Mouse (Mus musculus): ENCODE measurements around the gene Pole4. TPM values are rescaled to one million over a fixed set of nuclear protein-coding genes. Genes with fewer than 3 reads are reported as not detected.

The Pole4 gene
- polyA plus RNA-seq, 1 experiment: 64.7 TPM

DNA sequence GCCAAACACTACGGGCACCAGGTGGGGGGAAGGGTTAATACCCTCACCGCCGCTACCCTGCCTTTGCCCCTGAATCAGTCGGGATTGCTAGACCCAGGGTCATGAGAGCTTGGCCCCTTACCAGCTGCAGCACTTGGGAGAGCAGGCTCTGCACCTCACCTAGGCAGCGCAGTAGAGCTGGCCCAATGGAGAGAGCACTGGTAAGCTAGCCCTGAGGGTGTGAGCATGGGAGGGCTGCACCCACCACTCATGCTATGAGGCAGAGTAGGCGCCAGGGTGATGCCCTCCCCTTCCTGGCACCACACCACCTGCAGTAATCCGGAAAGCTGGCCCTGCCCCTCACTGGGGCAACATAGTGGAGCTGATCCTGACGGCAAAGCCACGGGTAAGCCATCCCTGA lies 94.1 kb downstream of the Pole4 start:
- H3K4me1 ChIP-seq (ENCODE audit: control insufficient read depth, insufficient read depth, insufficient read length, low read length): no peaks in the 10 kb centered on the region
- H3K27ac ChIP-seq (replicated peaks; ENCODE audit: low read depth, low read length): no peak overlapping the region
- H3K4me3 ChIP-seq (ENCODE audit: insufficient read depth, low read depth, low read length): no peak overlapping the region

DNA sequence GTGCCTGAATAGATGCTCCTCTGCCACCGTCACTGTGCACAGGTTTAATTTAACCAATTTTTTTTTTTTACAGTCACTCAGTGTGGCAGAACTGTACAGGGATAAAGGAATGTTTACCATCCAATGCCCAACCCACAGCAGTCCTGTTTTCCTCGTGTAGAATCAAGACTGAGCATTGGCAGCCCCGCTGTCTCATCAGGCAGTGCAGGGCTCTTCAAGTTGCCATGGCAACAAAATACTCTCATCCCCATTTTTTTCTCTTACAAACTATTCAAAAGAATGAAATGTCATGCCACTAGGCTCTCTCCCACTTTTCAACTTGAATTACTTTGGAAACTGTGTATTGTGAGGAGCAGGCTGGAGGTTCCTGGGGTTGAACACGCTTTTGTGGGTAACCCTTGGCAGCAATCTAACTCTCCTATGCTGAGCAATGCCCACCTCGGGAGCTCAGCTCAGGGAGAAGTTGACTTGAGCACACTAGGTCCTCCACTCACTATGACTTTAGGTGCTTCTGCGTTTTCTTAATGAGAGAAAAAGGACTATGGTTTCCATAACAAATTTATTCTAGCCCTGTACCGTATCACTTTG lies 95.7 kb downstream of the Pole4 start:
- H3K4me1 ChIP-seq (ENCODE audit: control insufficient read depth, insufficient read depth, insufficient read length, low read length): no peaks in the 10 kb centered on the region
- no peak overlapping the region for H3K27ac ChIP-seq (replicated peaks; ENCODE audit: low read depth, low read length)
- no peak overlapping the region for H3K4me3 ChIP-seq (ENCODE audit: insufficient read depth, low read depth, low read length)

DNA sequence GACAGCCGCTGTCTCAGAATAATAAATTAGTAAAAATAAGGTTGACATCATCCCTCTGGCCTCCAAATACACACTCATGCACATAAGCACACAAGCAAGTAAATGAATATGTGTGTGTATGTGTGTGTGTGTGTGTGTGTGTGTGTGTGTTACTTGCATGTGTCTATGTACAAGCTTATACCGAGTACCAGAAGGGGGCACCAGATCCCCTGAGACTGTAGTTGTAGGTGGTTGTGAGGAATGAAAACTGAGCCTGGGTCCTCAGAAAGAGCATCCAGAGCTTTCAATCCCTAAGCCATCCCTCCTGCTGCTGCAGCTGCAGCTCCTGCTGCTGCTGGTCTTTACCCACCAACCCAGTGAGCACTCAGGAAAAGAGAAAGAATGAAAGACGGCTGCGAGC lies 96.4 kb downstream of the Pole4 start:
- H3K4me3 ChIP-seq (ENCODE audit: insufficient read depth, low read depth, low read length): no peak overlapping the region
- H3K27ac ChIP-seq (replicated peaks; ENCODE audit: low read depth, low read length): no peak overlapping the region
- no peaks in the 10 kb centered on the region for H3K4me1 ChIP-seq (ENCODE audit: control insufficient read depth, insufficient read depth, insufficient read length, low read length)

DNA sequence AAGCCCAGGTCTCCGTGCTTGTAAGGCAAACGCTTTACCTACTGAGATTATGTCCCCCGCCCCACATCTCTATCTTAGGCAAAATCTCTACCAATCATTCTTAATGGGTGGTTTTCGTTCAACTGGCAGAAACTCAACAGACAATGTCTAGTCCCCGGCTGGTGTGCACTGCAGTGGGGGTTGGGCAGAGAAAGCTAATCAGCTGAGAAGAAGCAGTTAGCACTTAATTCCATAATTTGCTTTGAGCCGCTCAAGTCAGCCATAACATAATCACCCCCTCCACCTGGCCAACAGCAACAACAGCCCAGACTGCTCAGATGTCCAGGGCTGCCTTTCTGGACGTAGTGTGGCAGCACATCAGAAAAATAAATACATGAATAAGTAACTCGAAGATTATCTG lies 100.4 kb downstream of the Pole4 start:
- Histone ChIP-seq H3K4me1 (ENCODE audit: control insufficient read depth, insufficient read depth, insufficient read length, low read length) (no peaks in the 10 kb centered on the region), H3K27ac (replicated peaks; ENCODE audit: low read depth, low read length) (no peak overlapping the region), H3K4me3 (ENCODE audit: insufficient read depth, low read depth, low read length) (no peak overlapping the region)

DNA sequence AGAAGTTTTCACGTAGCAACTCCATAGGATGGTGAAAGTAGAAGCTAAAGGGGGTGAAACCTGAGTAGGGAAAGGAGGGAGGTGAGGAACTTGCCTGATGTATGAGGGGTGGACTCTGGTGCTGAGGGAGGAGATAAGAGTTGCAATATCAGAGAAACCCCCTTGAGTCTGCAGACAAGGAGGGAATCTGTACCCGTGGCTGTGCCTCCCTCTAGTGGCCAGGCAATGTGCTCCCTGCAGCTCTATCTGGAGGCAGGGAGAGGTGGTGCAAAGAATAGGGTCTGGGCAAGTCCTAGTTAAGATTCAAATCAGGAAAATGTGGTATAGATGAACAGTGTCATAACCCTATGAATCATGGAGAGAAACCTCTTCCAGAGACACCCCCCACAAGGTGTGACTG lies 101.5 kb downstream of the Pole4 start:
- Histone ChIP-seq H3K4me1 (ENCODE audit: control insufficient read depth, insufficient read depth, insufficient read length, low read length) (no peaks in the 10 kb centered on the region), H3K4me3 (ENCODE audit: insufficient read depth, low read depth, low read length) (no peak overlapping the region), H3K27ac (replicated peaks; ENCODE audit: low read depth, low read length) (no peak overlapping the region)

DNA sequence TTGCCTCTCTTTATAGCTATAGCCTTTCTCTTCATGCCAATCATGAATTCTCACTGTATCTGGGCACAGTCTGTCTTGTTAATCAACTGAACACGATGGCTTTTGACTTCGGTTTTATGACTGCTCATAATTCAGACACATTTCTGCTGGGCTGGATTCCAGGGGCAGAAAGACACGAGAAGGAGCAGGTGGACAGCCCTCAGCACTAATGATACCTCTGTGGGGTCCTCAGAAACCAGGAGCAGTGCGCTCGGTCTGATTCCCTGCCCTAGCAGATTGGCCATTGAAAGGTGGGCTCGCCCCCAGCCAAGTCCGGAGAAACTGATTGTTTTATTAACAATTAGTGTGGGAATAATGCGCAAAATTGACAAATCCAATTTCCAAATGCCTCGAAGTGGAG lies 101.9 kb downstream of the Pole4 start:
- no peaks in the 10 kb centered on the region for H3K4me1 ChIP-seq (ENCODE audit: control insufficient read depth, insufficient read depth, insufficient read length, low read length)
- H3K4me3 ChIP-seq (ENCODE audit: insufficient read depth, low read depth, low read length): no peak overlapping the region
- no peak overlapping the region for H3K27ac ChIP-seq (replicated peaks; ENCODE audit: low read depth, low read length)

DNA sequence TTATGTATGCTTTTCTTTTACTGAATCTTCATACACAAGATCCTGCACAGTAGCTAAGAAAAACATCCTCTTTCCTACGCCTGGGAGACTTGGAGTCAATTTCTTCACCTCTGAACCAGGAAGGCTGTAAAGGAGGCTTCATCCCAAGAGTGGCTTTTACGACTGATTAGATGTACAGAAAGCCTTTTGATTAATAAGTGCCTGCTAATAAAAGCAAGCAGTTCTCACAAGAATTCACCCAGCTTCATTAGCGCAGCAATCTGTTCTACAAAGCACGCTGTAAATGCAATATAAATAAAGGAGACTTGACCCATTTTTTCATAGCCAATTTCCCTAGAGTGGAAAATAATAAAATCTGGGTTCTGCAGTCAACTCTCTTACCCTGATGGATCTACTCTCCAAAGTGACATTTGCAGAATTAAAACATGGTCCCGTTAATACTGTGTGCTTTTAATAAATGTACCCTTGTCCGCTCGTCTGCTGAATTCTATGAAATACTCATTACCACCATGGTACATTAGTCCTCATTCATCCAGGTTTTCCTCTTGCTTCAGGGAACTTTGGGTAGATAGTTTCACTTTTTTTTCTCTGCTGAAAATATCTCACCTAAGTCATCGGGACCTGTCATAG lies 109.6 kb downstream of the Pole4 start:
- H3K4me3 ChIP-seq (ENCODE audit: insufficient read depth, low read depth, low read length): no peak overlapping the region
- no peak overlapping the region for H3K27ac ChIP-seq (replicated peaks; ENCODE audit: low read depth, low read length)
- no peaks in the 10 kb centered on the region for H3K4me1 ChIP-seq (ENCODE audit: control insufficient read depth, insufficient read depth, insufficient read length, low read length)

DNA sequence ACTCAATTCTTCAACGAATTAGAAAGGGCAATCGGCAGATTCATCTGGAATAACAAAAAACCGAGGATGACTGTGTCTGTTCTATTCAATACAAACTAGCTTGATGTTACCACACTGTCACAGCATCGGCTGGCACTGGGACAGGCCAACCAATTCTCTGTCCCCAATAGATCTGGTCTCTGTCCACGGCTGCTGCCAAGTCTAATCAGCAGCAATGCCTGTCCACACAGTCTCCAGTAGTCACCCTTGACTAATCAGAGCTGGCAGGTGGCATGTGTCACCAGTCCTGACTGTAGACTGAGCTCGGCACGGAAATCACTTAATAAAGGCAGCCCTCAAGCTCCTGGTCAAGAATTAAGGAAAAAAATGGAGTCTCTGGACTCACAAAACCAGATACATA lies 115.8 kb downstream of the Pole4 start:
- Histone ChIP-seq H3K27ac (replicated peaks; ENCODE audit: low read depth, low read length) (no peak overlapping the region), H3K4me3 (ENCODE audit: insufficient read depth, low read depth, low read length) (no peak overlapping the region), H3K4me1 (ENCODE audit: control insufficient read depth, insufficient read depth, insufficient read length, low read length) (no peaks in the 10 kb centered on the region)

DNA sequence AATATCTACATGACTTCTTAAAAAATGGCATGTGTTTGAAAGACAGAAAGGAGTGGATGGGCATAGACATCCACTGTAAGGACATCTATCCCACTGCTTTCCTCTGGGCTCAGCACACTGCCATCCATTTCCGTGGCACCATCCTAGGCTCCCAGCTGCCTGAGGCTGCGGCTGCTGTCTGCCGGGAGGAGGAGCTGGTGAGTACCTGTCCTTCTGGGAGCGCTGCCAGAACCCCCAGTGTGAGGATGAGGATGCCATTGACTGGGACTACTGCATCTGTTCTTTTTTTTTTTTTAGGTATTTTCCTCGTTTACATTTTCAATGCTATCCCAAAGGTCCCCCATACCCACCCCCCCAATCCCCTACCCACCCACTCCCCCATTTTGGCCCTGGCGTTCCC lies 119.8 kb downstream of the Pole4 start:
- Histone ChIP-seq H3K4me3 (ENCODE audit: insufficient read depth, low read depth, low read length) (no peak overlapping the region), H3K27ac (replicated peaks; ENCODE audit: low read depth, low read length) (no peak overlapping the region), H3K4me1 (ENCODE audit: control insufficient read depth, insufficient read depth, insufficient read length, low read length) (no peaks in the 10 kb centered on the region)

DNA sequence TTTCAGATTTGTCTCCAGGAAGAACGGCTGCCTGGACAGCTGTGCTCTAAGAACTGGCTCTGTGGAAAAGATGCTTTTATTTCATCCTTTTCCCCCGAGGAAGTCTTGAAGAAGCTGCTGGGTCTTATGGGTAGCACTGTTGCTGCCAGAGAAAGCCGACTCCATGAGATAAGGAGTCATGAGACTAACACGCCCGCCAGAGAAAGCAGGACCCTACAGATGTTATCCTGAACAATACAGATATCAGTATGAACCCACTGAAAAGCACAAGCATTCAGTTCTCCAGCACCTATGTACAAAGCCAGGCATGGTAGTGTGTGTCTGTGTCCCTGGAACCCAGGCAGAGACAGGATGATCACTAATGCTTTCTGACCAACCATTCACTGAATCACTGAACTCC lies 129.7 kb downstream of the Pole4 start:
- H3K27ac ChIP-seq (replicated peaks; ENCODE audit: low read depth, low read length): no peak overlapping the region
- no peak overlapping the region for H3K4me3 ChIP-seq (ENCODE audit: insufficient read depth, low read depth, low read length)
- no peaks in the 10 kb centered on the region for H3K4me1 ChIP-seq (ENCODE audit: control insufficient read depth, insufficient read depth, insufficient read length, low read length)

Other genes starting within 250 kb of the Pole4 start
- gene Hk2, start 69.1 kb upstream of the Pole4 start, polyA plus RNA-seq (2012; ENCODE audit: insufficient read depth, insufficient read length, missing spikeins): 216 and 558 TPM in 2 replicates
- gene Sema4f, start 234.4 kb upstream of the Pole4 start, polyA plus RNA-seq (2012; ENCODE audit: insufficient read depth, insufficient read length, missing spikeins): not detected in 2 replicates
- not detected in 2 replicates for gene M1ap, start 241.5 kb upstream of the Pole4 start, polyA plus RNA-seq (2012; ENCODE audit: insufficient read depth, insufficient read length, missing spikeins)

Data from brown adipose tissue, adult 24 weeks (tissue).